Mouse (Mus musculus) hindbrain, embryonic 10.5 days (tissue): Measurements from ENCODE around the gene Amigo3. TPM values are rescaled to one million over a fixed set of nuclear protein-coding genes. Genes with fewer than 3 reads are reported as not detected.
A peak's percentile ranks its signal among the peaks of the same experiment; 100 is the strongest.
"Not testable (repeated sequence)": the region's sequence is repeated elsewhere in the genome, so short reads cannot be mapped to it uniquely, and the experiment has no call there.

Experiments
- DNase-seq: peaks from one replicate; pipeline ENCODE4 v3.0.0-alpha.2; 2017; ENCODE audit warnings: low spot score
- H3K27ac ChIP-seq: fragments of 300-500 bp; sonication (generic); 2 replicates; pipeline ENCODE4 v1.5.1; 2016; ENCODE audit warnings: mild to moderate bottlenecking, moderate library complexity
- H3K27me3 ChIP-seq: fragments of 300-500 bp; sonication (generic); 2 replicates; pipeline ENCODE4 v1.6.1; 2016; ENCODE audit warnings: mild to moderate bottlenecking; ENCODE audit not compliant: poor library complexity, insufficient read depth, severe bottlenecking
- H3K36me3 ChIP-seq: fragments of 300-500 bp; sonication (generic); 2 replicates; pipeline ENCODE4 v1.6.1; 2016; ENCODE audit warnings: mild to moderate bottlenecking, moderate library complexity
- H3K4me1 ChIP-seq: fragments of 300-500 bp; sonication (generic); replicated peaks from 2 replicates; pipeline ENCODE4 v1.6.1; 2016; ENCODE audit warnings: mild to moderate bottlenecking
- H3K4me3 ChIP-seq: fragments of 300-500 bp; sonication (generic); 2 replicates; pipeline ENCODE4 v1.5.1; 2016; ENCODE audit warnings: mild to moderate bottlenecking, moderate library complexity
- H3K9me3 ChIP-seq: fragments of 300-500 bp; sonication (generic); 2 replicates; pipeline ENCODE4 v1.6.1; 2016; ENCODE audit warnings: mild to moderate bottlenecking, moderate library complexity
- WGBS: fragments of 180-500 bp; shearing (Covaris S2); methylation state at CpG from one replicate; pipeline ENCODE4 v1.1.7; 2016; 5-methylcytosine and 5-hydroxymethylcytosine counted together
- polyA plus RNA-seq: library from polyadenylated mRNA; unstranded; fragments of >200 nt; fragmentation: Nextera tagmentation; extraction: Ambion mirVana; gene quantifications from 2 replicates; pipeline ENCODE4 v1.2.1, GENCODE M21; 2016

Gene Amigo3
- 2.4 and 3.4 TPM in 2 replicates for polyA plus RNA-seq

- Histone ChIP-seq H3K36me3 (peaks cover 73% of the 10 kb centered on the region), H3K4me3 (peak within 1 kb of the TSS; percentile 32), H3K27ac (peak within 1 kb of the TSS; percentile 51; the same call in 1 of the 2 replicates), H3K4me1 (peaks cover 33% of the 10 kb centered on the region), H3K27me3 (no peaks in the 10 kb centered on the region), H3K9me3 (no peaks in the 10 kb centered on the region)
- peak; percentile 95 for DNase-seq
- WGBS = 55% methylated on average over 20 of the region's 20 CpGs
Measured at GRCm38 (mm10) chr9:108052885-108053664, at the start of gene Amigo3. Amigo3 (plus strand) TSS chr9:108053159.

DNA sequence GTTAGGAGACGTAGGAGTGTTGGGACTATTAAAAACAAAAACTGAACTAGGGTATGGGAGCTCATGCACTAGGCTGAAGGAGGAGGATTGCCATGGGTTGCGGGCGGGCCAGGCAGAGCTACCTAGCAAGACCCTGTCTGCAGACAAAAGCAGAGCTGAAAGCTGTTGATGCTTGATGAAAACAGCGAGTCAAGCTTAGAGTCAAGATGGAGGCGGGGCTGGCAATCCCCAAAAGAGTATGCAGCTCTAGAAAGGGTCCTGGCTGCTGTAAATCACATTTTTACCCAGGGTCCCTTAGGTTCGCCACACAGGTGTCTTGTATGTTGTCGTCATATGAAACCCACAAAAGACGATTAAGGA lies 49.4 kb upstream of the Amigo3 start:
- Histone ChIP-seq H3K4me3 (peak overlapping the region; percentile 95), H3K36me3 (peaks cover 14% of the 10 kb centered on the region; the same call in 1 of the 2 replicates), H3K4me1 (peaks cover 29% of the 10 kb centered on the region), H3K27ac (peak overlapping the region; percentile 98), H3K27me3 (no peaks in the 10 kb centered on the region), H3K9me3 (no peaks in the 10 kb centered on the region)
- 23% methylated on average over 8 of the region's 8 CpGs for WGBS
- DNase-seq = peak; percentile 15

GRCm38 (mm10) chr9:108008041-108008440 lies 44.9 kb upstream of the Amigo3 start:
- H3K27ac ChIP-seq = no peak overlapping the region
- 94% methylated on average over 5 of the region's 5 CpGs for WGBS
- no peak for DNase-seq

DNA sequence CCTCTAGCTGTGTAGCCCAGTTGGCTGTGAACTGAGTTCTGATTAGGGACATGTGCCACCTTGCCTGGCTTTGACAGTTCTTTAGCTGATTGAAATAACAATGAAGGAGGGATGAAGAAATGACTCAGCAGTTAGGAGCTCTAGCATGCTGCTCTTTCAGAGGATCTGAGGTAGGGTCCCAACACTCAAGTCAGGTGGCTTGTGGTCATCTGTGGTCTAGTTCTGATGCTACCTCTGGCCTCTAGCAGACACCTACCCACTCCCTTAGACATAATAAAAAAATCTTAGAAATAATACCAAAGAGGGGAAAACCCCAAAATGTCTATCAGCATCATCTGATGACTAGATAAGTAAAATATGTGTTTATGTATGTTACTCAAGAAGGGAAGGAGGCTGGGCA lies 42.6 kb upstream of the Amigo3 start:
- H3K4me3 ChIP-seq = no peak overlapping the region
- no peak for DNase-seq
- H3K27me3 ChIP-seq = no peaks in the 10 kb centered on the region
- H3K9me3 ChIP-seq = no peaks in the 10 kb centered on the region
- H3K36me3 ChIP-seq = peaks cover 44% of the 10 kb centered on the region
- H3K4me1 ChIP-seq = no peaks in the 10 kb centered on the region
- H3K27ac ChIP-seq = no peak overlapping the region

More at GRCm38 (mm10) chr9:108008041-108008440, 44.9 kb upstream of the Amigo3 start:
- H3K9me3 ChIP-seq = no peaks in the 10 kb centered on the region
- H3K4me3 ChIP-seq = no peak overlapping the region
- peaks cover 21% of the 10 kb centered on the region for H3K4me1 ChIP-seq
- peaks cover 35% of the 10 kb centered on the region for H3K36me3 ChIP-seq
- H3K27me3 ChIP-seq = no peaks in the 10 kb centered on the region

- H3K27me3 ChIP-seq, H3K4me3 ChIP-seq, H3K9me3 ChIP-seq, H3K4me1 ChIP-seq, H3K27ac ChIP-seq, DNase-seq: not testable (repeated sequence)
- H3K36me3 ChIP-seq = peaks cover 53% of the 10 kb centered on the region
- WGBS = 96% methylated on average over 2 of the region's 2 CpGs
Measured at GRCm38 (mm10) chr9:108013577-108013976, 39.4 kb upstream of the Amigo3 start.

GRCm38 (mm10) chr9:108017127-108017526 lies 35.8 kb upstream of the Amigo3 start:
- WGBS = 91% methylated on average over 3 of the region's 3 CpGs
- Histone ChIP-seq H3K4me3 (no peak overlapping the region), H3K27me3 (no peaks in the 10 kb centered on the region), H3K27ac (no peak overlapping the region), H3K9me3 (no peaks in the 10 kb centered on the region), H3K36me3 (peaks cover 42% of the 10 kb centered on the region), H3K4me1 (no peaks in the 10 kb centered on the region)
- no peak for DNase-seq

DNA sequence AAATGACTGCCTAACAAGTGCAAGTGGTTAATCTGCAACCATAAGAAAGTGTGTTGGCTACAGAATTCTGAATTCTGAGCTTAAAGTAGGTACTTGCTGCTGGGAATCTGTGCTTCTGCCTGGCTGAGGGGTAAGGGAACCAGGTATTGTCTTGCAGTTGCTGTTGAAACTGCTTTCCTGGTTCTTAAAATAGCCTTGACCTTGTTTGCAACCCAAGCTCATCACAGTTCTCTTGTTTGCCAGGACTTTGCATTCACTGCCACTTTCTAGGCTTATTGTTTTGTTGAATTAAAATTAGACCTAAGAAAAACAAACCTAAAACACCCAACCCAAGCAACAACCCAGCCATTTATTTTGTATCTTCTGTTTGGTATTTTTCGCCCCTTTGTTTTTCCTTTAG lies 32.2 kb upstream of the Amigo3 start:
- Histone ChIP-seq H3K27ac (no peak overlapping the region), H3K4me3 (no peak overlapping the region), H3K36me3 (peaks cover 35% of the 10 kb centered on the region), H3K9me3 (no peaks in the 10 kb centered on the region), H3K27me3 (no peaks in the 10 kb centered on the region), H3K4me1 (no peaks in the 10 kb centered on the region)
- WGBS = 95% methylated on average over 1 of the region's 1 CpGs
- no peak for DNase-seq

- Histone ChIP-seq H3K27me3 (no peaks in the 10 kb centered on the region), H3K9me3 (no peaks in the 10 kb centered on the region), H3K4me1 (no peaks in the 10 kb centered on the region), H3K4me3 (no peak overlapping the region), H3K36me3 (peaks cover 47% of the 10 kb centered on the region), H3K27ac (no peak overlapping the region)
- 90% methylated on average over 3 of the region's 3 CpGs for WGBS
- no peak for DNase-seq
Measured at GRCm38 (mm10) chr9:108023216-108023615, 29.7 kb upstream of the Amigo3 start.

DNA sequence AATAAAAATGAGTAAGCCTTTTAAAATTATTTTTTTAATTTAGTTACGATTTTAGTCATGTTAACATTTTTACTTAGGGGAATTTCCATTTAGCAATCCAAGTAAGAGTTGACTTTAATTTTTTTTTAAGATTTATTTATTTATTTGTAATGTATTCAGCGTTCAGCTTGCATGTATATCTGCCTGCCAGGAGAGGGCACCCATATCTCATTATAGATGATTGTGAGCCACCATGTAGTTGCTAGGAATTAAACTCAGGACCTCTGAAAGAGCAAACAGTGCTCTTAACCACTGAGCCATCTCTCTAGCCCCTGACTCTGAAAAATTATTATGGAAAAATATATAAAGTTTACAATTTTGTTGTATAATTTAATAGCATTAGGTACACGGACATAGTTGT lies 26.4 kb upstream of the Amigo3 start:
- Histone ChIP-seq H3K4me3 (no peak overlapping the region), H3K36me3 (peaks cover 72% of the 10 kb centered on the region), H3K4me1 (no peaks in the 10 kb centered on the region), H3K27ac (no peak overlapping the region), H3K27me3 (no peaks in the 10 kb centered on the region), H3K9me3 (no peaks in the 10 kb centered on the region)
- DNase-seq = no peak
- 92% methylated on average over 3 of the region's 3 CpGs for WGBS

GRCm38 (mm10) chr9:108027867-108028266 lies 25.1 kb upstream of the Amigo3 start:
- 95% methylated on average over 3 of the region's 3 CpGs for WGBS
- Histone ChIP-seq H3K4me3 (no peak overlapping the region), H3K9me3 (no peaks in the 10 kb centered on the region), H3K27ac (no peak overlapping the region), H3K27me3 (no peaks in the 10 kb centered on the region), H3K4me1 (no peaks in the 10 kb centered on the region), H3K36me3 (peaks cover 85% of the 10 kb centered on the region)
- no peak for DNase-seq

DNA sequence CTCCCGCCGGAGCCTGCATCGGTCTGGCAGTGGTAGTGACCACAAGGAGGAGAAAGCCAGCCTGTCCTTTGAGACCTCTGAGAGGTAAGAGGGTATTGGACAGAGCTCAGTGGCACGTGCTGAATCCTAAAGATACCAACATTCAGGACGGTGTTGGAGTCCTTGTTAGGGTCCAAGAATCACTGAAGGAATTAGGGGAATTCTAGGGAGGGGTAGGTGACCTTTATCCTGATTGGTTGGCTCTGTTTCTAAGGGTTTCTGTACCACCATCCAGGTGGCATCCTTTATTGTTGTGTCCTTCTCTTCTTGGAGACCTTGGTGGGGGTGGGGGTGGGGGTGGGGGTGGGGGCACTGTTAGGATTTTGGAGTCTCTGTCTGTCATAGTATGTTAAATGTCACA lies 20.8 kb upstream of the Amigo3 start:
- no peak overlapping the region for H3K4me3 ChIP-seq
- DNase-seq = no peak
- no peaks in the 10 kb centered on the region for H3K27me3 ChIP-seq
- H3K4me1 ChIP-seq = no peaks in the 10 kb centered on the region
- H3K9me3 ChIP-seq = no peaks in the 10 kb centered on the region
- H3K27ac ChIP-seq = no peak overlapping the region
- H3K36me3 ChIP-seq = peaks cover 89% of the 10 kb centered on the region
- WGBS = 91% methylated on average over 5 of the region's 5 CpGs

GRCm38 (mm10) chr9:108035331-108036156 lies 17.4 kb upstream of the Amigo3 start:
- H3K27ac ChIP-seq = no peak overlapping the region
- H3K4me1 ChIP-seq = no peaks in the 10 kb centered on the region
- no peaks in the 10 kb centered on the region for H3K9me3 ChIP-seq
- H3K4me3 ChIP-seq = no peak overlapping the region
- DNase-seq = no peak
- peaks cover 93% of the 10 kb centered on the region for H3K36me3 ChIP-seq
- WGBS = 99% methylated on average over 2 of the region's 2 CpGs
- H3K27me3 ChIP-seq = no peaks in the 10 kb centered on the region
